ENCODE assay signal across 17 mouse cellular contexts in the genomic region with DNA sequence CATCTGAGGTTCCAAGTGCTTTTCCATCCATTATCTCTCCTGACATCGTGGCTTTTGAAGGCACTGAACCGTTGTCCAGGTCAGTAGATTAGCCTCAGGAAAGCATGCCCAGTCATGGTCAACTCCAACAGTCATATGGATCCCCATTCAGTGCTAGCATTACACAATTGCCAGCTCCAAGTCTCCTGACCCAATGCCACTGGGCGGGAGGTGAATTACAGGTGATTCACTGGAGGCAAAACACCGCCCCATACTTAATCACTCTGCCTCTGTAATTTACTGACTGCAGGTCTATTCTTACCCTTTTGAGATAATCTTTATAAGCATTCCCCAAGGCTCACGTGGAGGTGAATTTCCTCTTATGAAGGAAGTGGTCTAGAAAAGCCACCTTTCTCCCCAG. TPM values are rescaled to one million over a fixed set of nuclear protein-coding genes. Genes with fewer than 3 reads are reported as not detected.
A peak's percentile ranks its signal among the peaks of the same experiment; 100 is the strongest.
DNase-seq lines count a peak whose midpoint lies in the region; ATAC-seq and TF ChIP-seq lines count a peak whose summit lies in the region.
"Had no signal": no experiment of that assay in that cellular context is flagged by ENCODE, and none has a peak within 500 bp of the region (broad histone marks: within the 10 kb centered on the region; RNA-seq: fewer than 3 reads in every experiment).

No protein-coding gene starts in this region.

- no peak for TF ChIP-seq EP300 in lung, postnatal 0 days (IDR thresholded peaks at IDR 0.05)
- TF ChIP-seq EP300 in stomach, postnatal 0 days (optimal IDR thresholded peaks at IDR 0.05): no peak

- no peak for ATAC-seq in kidney, embryonic 14.5 days (ENCODE audit: low FRiP score, low TSS enrichment)
- ATAC-seq in lung, postnatal 0 days: peak; percentile 60
- ATAC-seq in intestine, embryonic 15.5 days: peak; percentile 85
- peak; percentile 92 for ATAC-seq in stomach, postnatal 0 days (ENCODE audit: low FRiP score, low TSS enrichment)
- ATAC-seq: forebrain, embryonic 15.5 days had no signal

- TF ChIP-seq CTCF in lung, postnatal 0 days (IDR thresholded peaks at IDR 0.05): no peak
- no peak for TF ChIP-seq CTCF in lung, adult 2 months (IDR thresholded peaks at IDR 0.05; ENCODE audit: insufficient read depth, low read length)
- TF ChIP-seq CTCF in stomach, postnatal 0 days (IDR thresholded peaks at IDR 0.05; ENCODE audit: low read depth): no peak

- 54% methylated on average over 5 of the region's 5 CpGs for WGBS in kidney, embryonic 14.5 days
- WGBS in lung, postnatal 0 days: 68% methylated on average over 5 of the region's 5 CpGs
- 62% methylated on average over 5 of the region's 5 CpGs for WGBS in lung, adult 2 months
- 54% methylated on average over 5 of the region's 5 CpGs for WGBS in intestine, embryonic 15.5 days
- WGBS in stomach, postnatal 0 days: 40% methylated on average over 5 of the region's 5 CpGs

- no peaks in the 10 kb centered on the region for H3K9me3 ChIP-seq in kidney, embryonic 14.5 days (ENCODE audit: control insufficient read depth, low read length)
- H3K9me3 ChIP-seq in lung, postnatal 0 days (ENCODE audit: low read length): no peaks in the 10 kb centered on the region
- no peaks in the 10 kb centered on the region for H3K9me3 ChIP-seq in intestine, embryonic 15.5 days
- no peaks in the 10 kb centered on the region for H3K9me3 ChIP-seq in stomach, postnatal 0 days (ENCODE audit: control insufficient read depth, low read length)
- H3K9me3 ChIP-seq: embryonic facial prominence, embryonic 10.5 days; forebrain, embryonic 15.5 days; heart, embryonic 10.5 days; hindbrain, embryonic 15.5 days; limb, embryonic 12.5 days had no signal

- no peak overlapping the region for H3K4me3 ChIP-seq in kidney, embryonic 14.5 days (ENCODE audit: low read length)
- no peak overlapping the region for H3K4me3 ChIP-seq in lung, postnatal 0 days (ENCODE audit: low read depth, low read length)
- H3K4me3 ChIP-seq in lung, adult 2 months (replicated peaks; ENCODE audit: extremely low read depth, low read depth, low read length): no peak overlapping the region
- no peak overlapping the region for H3K4me3 ChIP-seq in intestine, embryonic 15.5 days (replicated peaks)
- no peak overlapping the region for H3K4me3 ChIP-seq in stomach, postnatal 0 days (ENCODE audit: low read depth, low read length)
- H3K4me3 ChIP-seq: embryonic facial prominence, embryonic 10.5 days; forebrain, embryonic 15.5 days; heart, embryonic 10.5 days; hindbrain, embryonic 15.5 days; limb, embryonic 12.5 days had no signal

- no peak overlapping the region for H3K4me2 ChIP-seq in kidney, embryonic 14.5 days (replicated peaks; ENCODE audit: low read depth, low read length)
- no peak overlapping the region for H3K4me2 ChIP-seq in lung, postnatal 0 days (replicated peaks; ENCODE audit: low read depth, low read length)
- peak overlapping the region; percentile 30 for H3K4me2 ChIP-seq in intestine, embryonic 15.5 days (replicated peaks)
- H3K4me2 ChIP-seq in stomach, postnatal 0 days (replicated peaks; ENCODE audit: low read depth): no peak overlapping the region
- H3K4me2 ChIP-seq: forebrain, embryonic 15.5 days; hindbrain, embryonic 15.5 days; limb, embryonic 12.5 days; midbrain, embryonic 11.5 days had no signal

- no peaks in the 10 kb centered on the region for H3K36me3 ChIP-seq in kidney, embryonic 14.5 days (ENCODE audit: control insufficient read depth, insufficient read depth, low read length)
- no peaks in the 10 kb centered on the region for H3K36me3 ChIP-seq in lung, postnatal 0 days (ENCODE audit: insufficient read depth, low read length)
- no peaks in the 10 kb centered on the region for H3K36me3 ChIP-seq in intestine, embryonic 15.5 days
- H3K36me3 ChIP-seq in stomach, postnatal 0 days (ENCODE audit: control insufficient read depth, insufficient read depth, low read length): no peaks in the 10 kb centered on the region
- H3K36me3 ChIP-seq: embryonic facial prominence, embryonic 10.5 days; forebrain, embryonic 15.5 days; heart, embryonic 10.5 days; hindbrain, embryonic 15.5 days; limb, embryonic 12.5 days had no signal

- no peak overlapping the region for H3K9ac ChIP-seq in kidney, embryonic 14.5 days (ENCODE audit: low read depth, low read length)
- no peak overlapping the region for H3K9ac ChIP-seq in lung, postnatal 0 days (replicated peaks; ENCODE audit: low read depth)
- H3K9ac ChIP-seq in intestine, embryonic 15.5 days: no peak overlapping the region
- H3K9ac ChIP-seq in stomach, postnatal 0 days (ENCODE audit: low read length): no peak overlapping the region
- H3K9ac ChIP-seq: forebrain, embryonic 15.5 days; hindbrain, embryonic 15.5 days; limb, embryonic 12.5 days; liver, embryonic 14.5 days had no signal

- no peak for DNase-seq in kidney, postnatal 14 days
- DNase-seq in lung, postnatal 0 days (ENCODE audit: low spot score): peak; percentile 28
- DNase-seq in lung, adult 2 months: no peak
- peak; percentile 70 for DNase-seq in stomach, postnatal 0 days (ENCODE audit: low spot score)
- DNase-seq in left cerebral cortex, adult 11 months (ENCODE audit: low spot score): no peak
- DNase-seq: adrenal gland, postnatal 36 days; cerebellum, adult 9-10 months; gastrocnemius, postnatal 10 days had no signal

- peak overlapping the region; percentile 55; the same call in 1 of the 2 replicates for H3K27ac ChIP-seq in kidney, embryonic 14.5 days (ENCODE audit: low read depth, low read length)
- no peak overlapping the region for H3K27ac ChIP-seq in lung, postnatal 0 days (ENCODE audit: low read length)
- peak overlapping the region; percentile 84 for H3K27ac ChIP-seq in intestine, embryonic 15.5 days
- peak overlapping the region; percentile 65 for H3K27ac ChIP-seq in stomach, postnatal 0 days (replicated peaks)
- H3K27ac ChIP-seq: embryonic facial prominence, embryonic 10.5 days; forebrain, embryonic 15.5 days; heart, embryonic 10.5 days; hindbrain, embryonic 15.5 days; limb, embryonic 12.5 days; liver, embryonic 14.5 days had no signal

- peaks cover 17% of the 10 kb centered on the region; the same call in 1 of the 2 replicates for H3K4me1 ChIP-seq in kidney, embryonic 14.5 days (ENCODE audit: control insufficient read depth, insufficient read depth, low read length)
- H3K4me1 ChIP-seq in lung, postnatal 0 days (ENCODE audit: insufficient read depth, low read depth, low read length): peaks cover 5% of the 10 kb centered on the region; the same call in 1 of the 2 replicates
- peaks cover 11% of the 10 kb centered on the region for H3K4me1 ChIP-seq in lung, adult 2 months (ENCODE audit: control insufficient read depth, insufficient read depth, low read length)
- peaks cover 17% of the 10 kb centered on the region for H3K4me1 ChIP-seq in intestine, embryonic 15.5 days (replicated peaks)
- H3K4me1 ChIP-seq in stomach, postnatal 0 days (replicated peaks; ENCODE audit: control insufficient read depth, insufficient read depth): peaks cover 4% of the 10 kb centered on the region; the same call in 1 of the 2 replicates
- H3K4me1 ChIP-seq: forebrain, embryonic 15.5 days; hindbrain, embryonic 15.5 days had no signal

- H3K27me3 ChIP-seq in kidney, embryonic 14.5 days (ENCODE audit: control insufficient read depth, insufficient read depth, low read length): no peaks in the 10 kb centered on the region
- no peaks in the 10 kb centered on the region for H3K27me3 ChIP-seq in lung, postnatal 0 days (replicated peaks; ENCODE audit: insufficient read depth, low read length)
- H3K27me3 ChIP-seq in intestine, embryonic 15.5 days (replicated peaks): no peaks in the 10 kb centered on the region
- H3K27me3 ChIP-seq in stomach, postnatal 0 days (ENCODE audit: control insufficient read depth, insufficient read depth, low read length): no peaks in the 10 kb centered on the region
- H3K27me3 ChIP-seq: forebrain, embryonic 15.5 days; limb, embryonic 12.5 days had no signal

- TF ChIP-seq POLR2A in lung, adult 2 months (IDR thresholded peaks at IDR 0.05; ENCODE audit: borderline replicate concordance, extremely low read depth, low read depth, low read length): no peak

RNA-seq across cellular contexts. Expression of gene Ptpn3, which starts 19.5 kb away (rescaled TPM):
- 14.8 and 17.0 TPM in 2 replicates for polyA plus RNA-seq in kidney, embryonic 14.5 days (2014; fragmentation: Nextera tagmentation; extraction: Ambion mirVana)
- 4.7 and 6.1 TPM in 2 replicates for polyA plus RNA-seq in lung, postnatal 0 days (2015; fragmentation: Nextera tagmentation; extraction: Ambion mirVana)
- polyA plus RNA-seq in lung, adult 2 months (2012; rRNA removed): 7.8 and 10.8 TPM in 2 replicates
- 9.4 and 10.4 TPM in 2 replicates for polyA plus RNA-seq in intestine, embryonic 15.5 days (2015; fragmentation: Nextera tagmentation; extraction: Ambion mirVana)
- 4.3 and 5.2 TPM in 2 replicates for polyA plus RNA-seq in stomach, postnatal 0 days (2015; fragmentation: Nextera tagmentation; extraction: Ambion mirVana)

Comparison
In these comparisons a context has a peak if more than half of its experiments do, and no peak if none do; other contexts are left out.
1. DNase-seq: peak in lung, postnatal 0 days (single experiment) and stomach, postnatal 0 days (single experiment); none in kidney, postnatal 14 days (single experiment), lung, adult 2 months (single experiment) and left cerebral cortex, adult 11 months (single experiment).